Mouse (Mus musculus): ENCODE measurements at regions not wholly inside any gene's neighbourhood (a gene's known extent, or its start where the extent isn't known, plus 50 kb on each side); places are given as distances from the start of the nearest gene placed in this dataset.

DNA sequence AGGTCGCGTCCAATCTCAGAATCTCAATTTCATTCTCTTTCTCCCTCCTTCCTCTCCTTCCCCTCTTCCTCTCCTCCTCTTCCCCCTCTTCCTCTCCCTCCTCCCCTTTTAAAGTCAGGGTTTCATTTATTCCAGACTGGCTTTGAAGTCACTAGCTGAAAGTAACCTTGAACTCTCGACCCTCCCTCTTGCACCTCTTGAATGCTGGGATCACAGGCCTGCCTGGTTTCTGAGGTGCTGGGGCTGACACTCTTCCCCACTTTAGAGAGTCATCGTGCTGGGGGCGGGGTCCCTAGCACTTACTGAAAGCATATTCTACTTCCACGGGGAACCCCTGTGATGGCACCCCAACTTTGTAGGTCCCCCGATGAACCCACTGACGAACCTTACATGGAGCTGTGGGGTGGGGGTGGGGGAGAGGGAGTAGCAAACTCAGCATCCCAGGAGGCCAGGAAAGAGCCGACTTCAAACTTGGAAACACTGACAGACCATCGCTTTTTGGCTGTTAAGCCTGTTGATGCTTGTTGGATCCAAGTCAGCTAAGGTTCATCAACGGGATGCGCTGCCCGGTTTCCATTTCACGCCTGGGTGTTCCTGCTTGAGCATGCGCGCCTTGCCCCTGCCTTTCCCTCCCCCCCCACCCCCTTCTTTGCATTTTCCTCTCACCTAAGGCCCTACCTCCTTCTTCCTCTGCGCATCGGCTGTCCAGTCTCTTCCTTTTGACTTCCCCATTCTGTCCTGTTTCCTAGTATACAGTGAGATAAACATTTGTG is 132.0 kb upstream of the Med13l start:
- DNase-seq: no peak

DNA sequence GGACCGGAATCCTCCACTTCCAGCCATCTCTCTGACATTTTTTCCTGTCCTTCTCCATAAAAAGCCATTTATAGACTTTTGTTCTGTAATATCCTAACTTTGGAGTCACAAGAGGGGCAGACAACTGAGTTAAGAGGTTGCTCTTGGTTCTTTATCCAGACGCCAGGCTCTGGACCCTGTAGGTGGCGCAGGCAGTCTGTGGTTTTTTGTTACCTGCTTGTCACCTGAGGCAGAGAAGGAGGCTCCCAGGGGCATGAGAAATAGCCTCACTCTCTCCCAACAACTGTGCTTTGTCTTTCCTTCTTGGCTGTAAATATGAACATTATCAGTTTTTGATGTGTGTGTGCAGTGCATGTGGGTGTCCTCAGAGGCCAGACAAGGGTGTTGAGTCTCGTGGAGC is 126.9 kb upstream of the Med13l start:
- DNase-seq: no peak

DNA sequence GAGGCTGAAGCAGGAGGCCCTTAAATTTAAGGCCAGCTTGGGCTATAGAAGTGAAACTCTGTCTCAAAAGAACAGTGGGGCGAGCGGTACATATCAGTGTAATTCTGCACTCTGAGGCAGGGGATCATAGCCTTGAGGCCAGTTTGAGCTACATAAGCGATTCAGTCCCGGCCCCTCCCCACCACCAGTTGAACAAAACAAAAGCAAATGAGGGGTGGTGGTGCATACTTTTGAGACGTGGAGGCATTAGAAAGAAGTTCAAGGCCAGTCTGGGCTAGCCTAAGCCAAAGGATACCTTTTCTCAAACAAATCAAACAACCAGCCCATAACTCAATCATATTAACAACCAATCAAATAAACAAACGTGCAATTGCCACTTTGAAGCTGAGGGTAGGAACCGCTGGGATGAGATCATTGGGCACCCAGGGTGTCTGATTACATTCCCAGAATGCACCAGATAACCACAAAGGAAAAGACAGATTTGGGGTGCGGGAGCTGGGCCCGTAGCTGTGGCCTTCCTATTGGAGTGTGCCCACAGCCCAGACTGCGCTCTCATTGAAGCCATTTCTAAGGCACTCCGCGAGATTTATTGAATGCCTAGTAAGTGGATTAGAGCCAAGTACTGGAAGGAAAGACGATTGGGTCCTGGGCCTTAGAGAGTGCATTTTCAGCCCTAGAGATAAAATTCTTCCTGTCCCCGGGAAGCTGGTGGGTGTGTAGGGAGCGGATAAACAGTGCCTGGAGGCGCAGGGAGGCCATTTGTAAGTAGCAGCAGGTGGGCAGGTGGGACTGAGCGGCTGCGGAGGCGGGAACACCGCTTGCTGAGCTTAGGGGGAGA is 125.5 kb upstream of the Med13l start:
- DNase-seq: no peak

DNA sequence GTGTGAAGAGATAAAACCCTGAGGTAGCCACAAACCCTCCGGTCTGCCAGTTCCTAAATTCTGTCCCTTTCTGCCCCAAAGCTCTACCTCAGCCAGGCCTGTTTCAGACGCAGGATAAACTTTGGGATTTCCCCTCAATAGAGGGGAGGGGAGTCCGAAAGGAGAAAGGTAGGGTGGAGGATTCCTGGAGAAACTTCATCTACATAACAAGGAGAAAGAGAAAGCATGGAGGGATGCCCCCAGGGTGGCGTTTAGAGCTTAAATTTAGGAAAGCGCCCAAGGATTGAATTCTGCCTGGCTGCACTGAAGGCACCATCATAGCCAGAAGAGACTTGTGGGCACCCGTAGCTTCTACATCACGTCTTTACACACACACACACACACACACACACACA is 124.9 kb upstream of the Med13l start:
- no peak for DNase-seq

DNA sequence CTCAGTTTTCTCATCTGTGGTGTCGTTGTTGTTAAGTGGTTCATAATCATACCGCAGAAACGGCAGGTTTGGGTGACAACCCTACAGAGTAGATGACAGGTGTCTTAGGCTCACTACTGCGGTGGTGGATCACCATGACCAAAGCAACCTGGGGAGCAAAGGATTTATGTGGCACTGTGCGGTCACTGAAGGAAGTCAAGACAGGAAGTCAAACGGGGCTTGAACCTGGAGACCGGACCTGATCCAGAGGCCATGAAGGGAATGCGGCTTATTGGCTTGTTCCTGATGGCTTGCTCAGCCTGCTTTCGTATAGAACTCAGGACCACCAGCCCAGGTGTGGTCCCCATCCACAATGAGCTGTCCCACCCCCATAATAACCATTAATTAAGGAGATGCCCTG is 124.4 kb upstream of the Med13l start:
- DNase-seq: no peak

DNA sequence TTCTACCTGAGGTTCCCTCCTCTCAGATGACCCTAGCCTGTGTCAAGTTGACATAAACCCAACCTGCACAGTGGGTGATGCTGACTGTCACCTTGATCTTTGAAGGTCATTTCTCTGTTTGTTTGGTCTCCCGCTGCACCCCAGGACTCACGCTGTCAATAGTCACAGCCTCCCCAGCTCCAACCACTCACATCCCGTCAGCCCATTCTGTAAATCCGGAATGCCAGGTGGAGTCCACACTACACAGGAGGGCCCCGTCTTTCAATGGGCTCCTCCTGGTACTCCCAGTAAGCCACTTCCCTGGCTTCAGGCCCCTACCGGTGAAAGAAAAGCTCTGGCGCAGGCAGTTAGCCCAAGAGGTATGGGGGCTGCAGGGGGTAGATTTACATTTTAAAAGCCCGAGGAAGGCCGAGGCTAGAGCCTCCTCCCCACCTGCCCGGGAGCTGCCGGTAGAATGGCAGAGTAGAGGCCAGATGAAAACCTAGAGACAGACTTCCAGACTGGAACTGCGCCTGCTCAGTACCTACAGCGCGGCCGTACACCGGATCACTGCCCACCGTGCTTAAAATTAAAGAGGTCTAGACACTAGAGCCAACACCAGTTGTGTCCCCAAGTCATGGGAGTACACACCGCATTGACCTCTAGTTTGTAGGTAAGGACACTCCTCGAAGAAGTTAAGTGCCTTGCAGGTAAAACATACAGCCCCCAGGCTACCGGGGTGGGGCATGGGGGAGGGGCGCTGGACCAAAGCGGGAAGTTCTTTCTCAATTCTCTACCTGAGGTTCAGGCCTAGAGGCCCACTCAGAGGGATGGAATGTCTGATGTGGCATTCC is 123.8 kb upstream of the Med13l start:
- no peak for DNase-seq

DNA sequence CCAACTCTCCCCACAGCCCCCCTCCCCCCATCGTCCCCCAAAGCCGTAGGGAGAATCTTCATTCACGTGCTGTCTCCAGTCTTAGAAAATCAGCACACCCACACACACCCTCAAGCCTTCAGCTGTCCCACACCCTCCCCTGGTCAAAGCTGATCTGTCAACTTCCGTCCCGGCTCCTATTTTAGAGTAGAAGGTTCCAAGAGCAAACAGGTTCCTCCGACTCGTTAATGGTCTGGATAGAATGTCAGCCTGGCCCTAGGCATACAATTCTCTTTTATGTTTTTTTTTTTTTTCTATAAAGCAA is 123.2 kb upstream of the Med13l start:
- DNase-seq: no peak

DNA sequence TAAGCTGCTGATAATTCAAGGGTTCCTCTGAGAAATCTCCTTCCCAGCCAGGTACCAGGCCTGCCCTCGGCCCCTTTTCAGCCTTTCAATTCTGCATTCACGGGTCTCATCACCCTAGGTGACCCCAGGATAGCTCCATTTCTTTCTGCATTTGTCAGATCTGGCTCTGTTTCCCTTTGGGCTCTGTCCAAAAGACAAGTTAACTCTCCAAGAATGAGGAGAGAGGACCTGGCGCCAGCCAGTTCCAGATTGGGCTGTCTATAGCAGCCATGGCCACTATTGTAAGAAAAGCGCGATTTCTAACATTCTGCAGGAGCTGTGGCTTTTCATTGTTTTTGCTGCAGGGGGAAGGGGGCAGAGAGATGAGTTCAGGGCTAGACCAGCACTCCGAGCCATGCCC is 122.5 kb upstream of the Med13l start:
- DNase-seq: no peak

DNA sequence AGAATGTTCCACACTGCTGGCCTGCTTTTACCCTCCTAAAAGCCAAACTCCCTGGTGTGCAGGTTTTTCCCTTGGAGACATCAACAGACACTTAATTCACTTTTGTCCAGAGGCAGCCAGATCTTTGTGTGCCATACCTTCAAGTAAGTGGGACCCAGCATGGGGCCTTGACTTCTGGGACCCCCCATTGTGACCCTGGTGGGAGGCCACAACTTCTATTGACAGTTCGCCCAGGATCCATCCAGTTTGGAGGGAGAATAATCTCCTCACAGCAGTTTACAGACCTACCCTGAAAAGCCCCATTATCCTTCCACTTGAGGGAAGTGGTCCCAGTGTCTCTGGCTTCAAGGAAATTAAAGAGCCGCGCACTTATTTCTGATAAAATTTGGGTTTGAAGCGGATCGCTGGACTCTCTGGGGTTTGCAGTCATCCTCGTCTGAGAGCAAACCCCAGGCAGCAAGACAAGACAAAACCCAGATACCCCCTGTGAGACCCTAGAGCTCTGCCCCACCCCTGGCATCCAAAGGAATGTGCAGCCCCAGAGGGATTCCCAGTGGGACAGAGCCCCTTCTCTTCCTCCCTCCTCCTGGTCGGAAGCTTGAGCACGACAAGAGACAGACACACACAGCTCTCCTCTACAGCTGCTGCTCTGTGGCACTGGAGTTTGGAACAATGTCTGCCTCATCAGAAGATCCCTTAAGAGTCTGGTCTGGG is 115.8 kb upstream of the Med13l start:
- DNase-seq: no peak

DNA sequence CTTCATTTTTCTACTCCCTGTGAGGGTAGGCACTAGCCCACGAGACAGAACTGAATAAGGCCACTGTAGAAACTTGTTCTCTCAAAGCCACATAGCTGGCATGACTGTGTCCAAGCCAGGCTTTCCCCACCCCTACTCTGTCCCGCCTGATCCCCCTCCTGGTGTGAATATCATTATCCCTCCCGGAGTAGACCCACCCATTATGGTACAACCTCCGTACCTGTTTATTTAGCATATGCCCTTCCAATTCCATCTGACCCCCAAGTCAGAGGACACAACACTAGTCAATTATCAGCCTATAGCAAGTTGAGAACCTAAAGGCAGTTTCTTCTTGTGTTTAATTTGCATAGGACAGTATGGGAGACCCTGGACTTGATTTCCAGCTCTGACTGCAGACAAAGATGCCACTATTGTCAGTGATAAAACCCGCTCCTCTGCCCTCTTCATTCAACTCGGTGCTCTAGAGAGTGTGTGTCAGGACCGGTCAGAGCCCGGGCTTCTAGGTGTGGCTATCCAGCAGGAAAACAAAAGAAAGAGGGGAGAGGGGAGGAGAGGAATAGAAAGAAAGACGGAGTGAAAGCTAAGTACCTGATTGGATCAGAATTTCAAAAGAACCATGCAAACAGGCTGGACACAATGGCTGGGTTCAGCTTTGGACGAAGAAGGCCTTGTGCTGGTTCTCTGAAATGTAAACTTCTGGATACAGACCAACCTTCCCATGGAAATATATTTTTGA is 115.1 kb upstream of the Med13l start:
- no peak for DNase-seq

DNA sequence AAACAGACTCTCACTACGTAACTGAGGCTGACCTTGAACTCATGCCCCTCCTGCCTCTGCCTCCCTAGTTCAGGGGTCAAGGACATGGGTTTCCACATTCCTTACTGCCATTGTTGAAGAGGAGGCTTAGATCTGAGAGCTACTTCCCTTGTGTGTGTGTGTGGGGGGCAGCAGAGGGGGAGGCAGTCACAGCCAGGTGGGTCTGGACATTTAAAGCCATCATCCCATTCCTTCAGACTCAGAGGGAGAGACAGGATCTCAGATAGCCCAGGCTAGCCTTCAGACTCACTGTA is 114.5 kb upstream of the Med13l start:
- no peak for DNase-seq

DNA sequence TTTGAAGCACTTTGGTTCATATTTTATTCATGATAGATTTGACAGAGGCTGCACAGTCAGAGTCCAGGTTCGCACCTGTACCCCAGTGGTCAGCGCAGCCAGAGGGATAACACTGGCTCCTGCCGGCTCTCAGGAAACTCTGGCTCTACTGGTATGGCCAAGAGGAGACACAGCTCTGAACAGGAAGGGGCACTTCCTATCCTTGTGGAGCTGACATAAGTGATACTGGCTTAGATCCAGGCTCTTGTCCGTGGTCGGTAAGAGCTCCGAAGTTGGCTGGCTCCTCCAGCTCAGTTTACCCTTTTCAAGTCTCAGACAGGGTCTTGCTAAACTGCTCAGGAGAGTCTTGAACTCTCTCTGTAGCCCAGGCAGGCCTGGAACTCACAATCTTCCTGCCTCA is 113.6 kb upstream of the Med13l start:
- no peak for DNase-seq

DNA sequence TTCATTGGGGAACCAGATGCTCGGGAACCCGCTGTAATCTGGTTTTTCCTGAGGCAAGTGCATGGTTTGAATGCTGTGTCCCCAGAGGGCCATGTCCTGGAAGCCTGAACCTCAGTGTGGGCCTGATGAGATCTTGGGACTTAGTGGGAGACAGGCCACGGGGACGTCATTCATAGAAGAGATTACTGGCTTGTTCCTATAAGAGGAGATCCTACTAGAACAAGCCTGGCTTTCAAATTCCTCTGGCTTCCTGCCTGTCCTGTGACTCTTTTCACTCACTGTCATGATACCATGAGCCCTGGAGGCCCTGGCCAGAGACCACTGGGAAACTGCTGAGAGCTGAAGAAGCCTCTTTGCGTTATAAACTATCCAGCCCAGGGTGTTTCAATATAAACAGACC is 113.1 kb upstream of the Med13l start:
- no peak for DNase-seq

DNA sequence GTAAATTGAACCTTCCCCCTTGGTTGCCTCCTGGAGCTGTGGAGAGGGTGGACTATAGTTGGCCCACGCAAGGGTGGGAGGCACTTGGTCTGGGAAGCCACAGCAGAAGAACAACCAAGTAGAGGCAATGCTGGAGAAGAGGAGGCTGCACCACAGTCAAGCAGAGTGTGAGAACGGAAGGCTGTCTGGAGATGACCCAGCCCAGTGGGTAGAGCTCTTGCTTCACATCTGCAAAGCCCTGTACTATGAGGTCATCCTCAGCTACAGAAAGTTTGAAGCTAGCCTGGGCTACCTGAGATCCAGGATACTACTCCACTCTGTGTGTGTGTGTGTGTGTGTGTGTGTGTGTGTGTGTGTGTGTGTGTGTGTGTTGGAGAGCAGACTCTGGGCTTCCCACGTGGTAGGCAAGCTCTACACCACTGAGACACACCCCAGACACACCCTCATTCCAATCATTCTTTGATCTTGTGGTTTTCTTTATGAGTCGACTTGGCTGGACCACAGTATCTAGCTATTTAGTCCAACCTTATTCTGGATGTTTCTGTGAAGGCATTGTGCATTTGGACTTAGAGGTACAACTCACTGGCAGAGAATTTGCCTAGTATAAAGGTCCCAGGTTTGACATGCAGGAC is 111.5 kb upstream of the Med13l start:
- no peak for DNase-seq

DNA sequence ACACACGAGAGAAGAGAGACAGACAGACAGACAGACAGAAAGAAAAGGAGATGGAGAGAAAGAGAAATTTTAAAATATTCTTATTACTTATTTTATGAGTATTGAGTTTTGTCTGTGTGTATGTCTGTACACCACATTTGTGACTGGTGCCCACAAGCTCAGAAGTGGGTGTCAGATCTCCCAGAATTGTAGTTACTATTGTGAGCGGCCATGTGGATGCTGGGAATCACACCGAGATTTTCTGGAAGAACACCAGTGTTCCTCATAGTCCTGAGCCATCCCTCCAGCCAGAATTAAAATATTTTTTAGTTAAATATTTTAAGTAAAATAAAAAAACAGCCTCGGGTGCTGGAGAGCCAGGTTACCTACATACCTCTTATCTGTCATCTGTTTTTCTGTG is 110.6 kb upstream of the Med13l start:
- DNase-seq: no peak

DNA sequence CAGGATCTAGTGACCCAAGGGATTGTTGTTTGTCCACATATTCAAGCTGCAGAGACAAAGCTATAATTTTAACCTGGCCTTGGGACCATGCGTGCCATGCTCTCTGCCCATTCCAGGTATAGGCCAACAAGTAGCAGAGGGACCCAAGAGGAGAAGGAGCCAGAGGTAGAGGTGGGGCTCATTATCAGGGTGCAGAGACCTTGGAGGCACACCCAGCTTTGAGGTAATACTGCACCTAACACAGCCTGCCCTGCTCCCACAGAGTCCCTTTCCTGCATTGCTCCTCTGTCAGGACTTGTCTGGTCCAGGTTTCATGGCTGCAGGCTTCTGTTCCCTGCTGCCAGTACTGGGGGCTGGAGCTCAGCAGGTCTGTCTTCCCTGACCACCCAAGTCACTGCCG is 108.4 kb upstream of the Med13l start:
- DNase-seq: no peak

DNA sequence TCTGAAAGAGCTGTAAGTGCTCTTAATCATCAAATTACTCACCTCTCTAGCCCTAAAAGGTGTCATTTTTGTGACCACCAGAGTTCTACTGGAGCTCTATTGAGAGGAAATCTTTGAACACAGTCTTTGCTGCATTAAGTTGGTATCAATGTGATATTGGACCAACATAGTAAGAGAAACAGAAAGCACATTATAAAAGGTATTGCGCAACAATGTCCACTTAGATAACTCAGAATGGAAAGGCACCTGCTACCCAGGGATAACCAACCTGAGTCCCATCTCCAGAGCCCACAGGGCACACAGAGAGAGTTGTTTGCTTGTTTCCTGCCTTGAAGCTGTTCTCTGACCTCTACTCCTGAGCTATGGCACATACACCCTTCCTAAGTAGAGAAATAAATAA is 106.4 kb upstream of the Med13l start:
- DNase-seq: no peak

DNA sequence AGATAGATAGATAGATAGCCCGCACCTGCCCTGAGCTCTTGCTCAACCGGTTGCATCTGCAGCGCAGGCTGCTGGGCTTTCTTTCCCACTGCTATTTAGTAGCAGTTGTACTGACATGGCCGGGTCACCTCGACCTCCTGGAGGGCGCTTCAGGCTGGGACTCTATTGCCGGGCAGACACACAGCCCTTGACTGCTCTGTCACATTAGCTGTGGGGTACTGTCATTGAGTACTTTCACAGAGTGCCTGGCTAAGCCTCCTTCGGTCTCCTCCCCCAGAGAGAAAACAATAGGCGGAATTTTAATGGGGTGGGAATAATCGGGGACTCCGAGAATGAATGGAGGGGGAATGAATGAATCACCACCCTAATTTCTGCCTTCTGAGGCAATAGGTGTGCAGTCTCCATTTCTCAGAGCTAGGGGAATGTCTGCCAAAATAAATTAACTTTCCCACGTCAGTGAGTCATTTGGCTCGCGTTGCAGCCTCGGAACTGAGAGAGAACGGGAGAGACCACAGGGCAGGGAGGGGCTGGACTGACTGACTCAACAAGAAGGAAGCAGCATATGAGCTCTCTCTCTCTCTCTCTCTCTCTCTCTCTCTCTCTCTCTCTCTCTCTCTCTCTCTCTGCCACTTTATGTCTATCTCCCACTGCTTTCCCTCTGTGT is 101.6 kb upstream of the Med13l start:
- peak in 1 of 2 experiments; percentile 33 for DNase-seq

DNA sequence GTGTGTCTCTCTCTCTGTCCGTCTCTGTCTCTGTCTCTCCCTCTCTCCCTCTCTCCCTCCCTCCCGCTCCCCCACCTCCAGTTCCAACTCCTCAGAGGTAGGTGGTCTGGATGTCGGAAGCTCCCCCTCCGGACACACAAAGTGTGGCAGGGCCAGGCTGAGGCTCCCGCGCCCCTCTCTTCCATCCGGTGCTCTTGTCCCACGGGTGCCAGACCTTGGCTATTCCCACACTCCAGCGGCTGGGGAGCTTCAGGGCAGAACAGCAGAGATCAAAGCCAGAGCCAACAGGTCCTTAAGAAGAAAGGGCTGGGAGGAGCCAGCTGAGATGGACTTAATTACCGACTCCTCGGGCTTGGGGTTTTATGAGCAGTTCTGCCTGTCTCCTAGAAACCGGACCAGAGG is 101.1 kb upstream of the Med13l start:
- DNase-seq: no peak

DNA sequence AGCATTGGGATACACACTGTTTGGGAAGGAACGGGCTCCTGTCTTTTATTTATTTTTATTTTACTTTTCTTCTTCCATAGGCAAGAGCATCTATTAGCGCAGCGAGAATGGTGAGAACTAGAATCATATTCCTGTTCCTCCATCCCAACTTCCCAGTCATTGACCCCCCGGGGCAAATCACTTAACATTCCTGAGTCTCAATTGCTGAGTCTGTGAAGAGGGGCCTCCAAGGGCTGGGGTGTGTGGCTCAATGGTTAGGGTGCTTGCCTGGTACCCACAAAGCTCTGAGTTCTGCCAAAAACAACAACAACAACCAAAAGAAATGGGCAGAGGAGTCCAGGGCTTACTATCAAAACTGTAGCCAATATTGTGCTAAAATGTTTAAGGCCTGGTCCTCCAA is 98.5 kb upstream of the Med13l start:
- DNase-seq: no peak

Measured in cerebellum, postnatal 25 days (tissue).